Mouse (Mus musculus) neutrophil, adult 5-6 weeks (primary cell): Measurements from ENCODE around the gene Iqgap1. TPM values are rescaled to one million over a fixed set of nuclear protein-coding genes. Genes with fewer than 3 reads are reported as not detected.

Source experiments
- ATAC-seq: fragments of 151-379, 151-347 bp; 2 replicates; pipeline ENCODE4 v1.8.0; 2017; ENCODE audit warnings: mild to moderate bottlenecking, moderate TSS enrichment; ENCODE audit not compliant: insufficient number of reproducible peaks, poor library complexity, low FRiP score, severe bottlenecking; ENCODE audit errors: extremely low read depth
- total RNA-seq: library from RNA; stranded (forward); fragments of 200-1000 nt; gene quantifications from 2 replicates; pipeline ENCODE4 v1.2.3, GENCODE M21; 2017

The Iqgap1 gene
- total RNA-seq, 1 experiment from 2014 or later, result 768 TPM

- no peak for ATAC-seq
Measured at GRCm38 (mm10) chr7:80745250-80745649, 80.5 kb downstream of the Iqgap1 start.

DNA sequence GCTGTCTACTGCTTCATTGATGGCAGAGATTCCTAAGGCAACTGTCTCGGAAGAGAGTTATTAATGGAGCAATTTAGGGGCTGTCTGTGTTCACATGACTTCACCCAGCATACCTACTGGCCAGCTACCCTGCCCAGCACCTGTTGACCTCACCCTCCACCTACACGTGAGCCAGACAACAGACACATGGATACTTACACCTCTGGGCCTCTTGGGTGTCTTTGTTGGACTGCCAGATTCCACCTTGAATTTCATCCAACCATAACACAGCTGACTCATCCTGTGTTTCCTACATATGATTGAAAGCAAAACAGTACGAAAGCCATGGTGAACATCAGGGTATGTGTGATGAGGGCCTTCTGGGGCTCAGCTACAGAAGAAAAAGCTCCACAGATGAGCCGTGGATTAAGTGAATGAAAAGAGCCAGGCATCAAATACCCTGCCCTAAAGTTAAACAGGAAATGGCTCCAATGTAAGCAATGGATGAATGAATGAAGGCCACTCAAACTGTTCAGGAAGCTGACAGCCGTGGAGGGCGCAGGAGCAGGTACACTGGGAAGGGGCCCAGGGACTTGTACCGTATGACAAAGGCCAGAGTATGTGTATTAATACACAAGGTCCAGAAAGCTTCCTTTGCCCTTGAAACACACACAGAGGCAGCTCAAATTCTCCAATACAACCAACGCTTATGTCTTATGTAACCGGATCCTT is 81.7 kb downstream of the Iqgap1 start:
- no peak for ATAC-seq

- no peak for ATAC-seq
Measured at GRCm38 (mm10) chr7:80742671-80743070, 83.1 kb downstream of the Iqgap1 start.

DNA sequence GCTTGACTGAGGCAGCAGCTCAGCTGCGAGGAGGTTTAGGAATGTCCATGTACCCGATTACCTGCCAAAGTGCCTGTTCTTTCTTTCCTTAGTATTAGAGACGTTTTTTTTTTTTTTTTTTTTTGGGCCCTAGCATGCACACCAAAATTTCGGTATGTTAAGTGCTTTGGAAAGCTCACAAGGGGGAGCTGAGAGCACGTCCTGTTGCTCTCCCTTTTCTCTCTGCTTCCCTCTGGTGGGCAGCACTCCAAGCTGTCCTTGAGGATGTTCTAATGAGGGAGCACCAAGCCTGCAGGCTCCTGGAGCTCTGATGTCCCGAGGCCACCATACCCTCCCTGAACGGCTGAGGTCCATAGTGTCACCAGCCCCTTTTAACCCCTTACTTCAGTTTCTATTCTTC is 84.8 kb downstream of the Iqgap1 start:
- no peak for ATAC-seq

GRCm38 (mm10) chr7:80736199-80736598 is 89.6 kb downstream of the Iqgap1 start:
- no peak for ATAC-seq

DNA sequence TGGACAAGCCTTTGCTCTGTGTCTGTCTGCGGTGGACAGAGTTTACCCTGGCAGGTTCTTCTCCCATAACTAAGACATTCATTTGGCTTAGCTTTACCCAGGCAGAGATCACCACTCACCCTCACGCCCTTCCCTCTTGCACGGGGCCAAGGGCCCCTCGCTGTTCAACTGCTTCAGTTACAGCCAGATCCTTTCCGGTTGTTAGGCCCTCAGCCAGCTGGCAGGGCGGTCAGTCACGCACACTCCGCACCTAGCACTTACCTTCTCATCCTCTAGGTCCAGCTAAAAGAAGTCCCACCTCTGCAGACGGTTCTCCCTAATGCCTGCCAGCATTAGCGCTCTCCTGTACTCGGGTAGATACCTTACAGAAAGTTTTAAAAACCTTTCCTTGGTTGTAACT is 92.8 kb downstream of the Iqgap1 start:
- ATAC-seq, result no peak

GRCm38 (mm10) chr7:80729662-80730061 is 96.1 kb downstream of the Iqgap1 start:
- ATAC-seq, result peak; percentile 57

DNA sequence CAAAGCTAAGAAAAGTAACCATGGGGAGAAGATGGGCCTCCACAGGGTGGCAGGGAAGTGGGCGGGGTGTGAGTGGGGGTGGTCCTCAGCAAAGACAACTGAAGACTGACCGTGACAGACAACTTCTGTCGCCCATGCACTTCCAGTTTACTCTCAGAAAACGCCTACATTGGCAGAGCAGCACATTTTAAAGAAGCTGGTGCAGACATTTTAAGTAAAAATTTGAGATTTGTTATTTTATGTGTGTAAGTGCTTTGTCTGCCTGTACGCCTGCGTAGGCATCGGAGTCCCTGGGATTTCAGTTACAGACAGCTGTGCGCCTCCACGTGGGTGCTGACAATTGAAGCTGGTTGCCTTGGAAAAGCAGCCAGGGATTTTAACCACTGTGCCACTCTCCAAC is 104.7 kb downstream of the Iqgap1 start:
- no peak for ATAC-seq

DNA sequence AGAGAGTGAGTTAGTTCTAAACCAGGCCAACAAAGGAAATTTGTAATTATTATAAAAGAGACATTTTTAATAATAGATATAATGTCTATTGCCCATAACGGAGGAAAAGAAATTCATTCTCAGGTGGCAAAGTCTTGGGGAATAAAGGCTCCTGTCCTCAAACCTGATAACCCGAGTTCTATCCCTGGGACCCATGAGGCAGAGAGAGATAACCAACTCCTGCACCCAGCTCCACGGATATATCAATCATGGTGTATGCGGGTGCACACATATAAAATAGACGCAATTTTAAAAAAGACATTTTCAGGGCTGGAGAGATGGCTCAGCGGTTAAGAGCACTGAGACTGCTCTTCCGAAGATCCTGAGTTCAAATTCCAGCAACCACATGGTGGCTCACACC is 106.2 kb downstream of the Iqgap1 start:
- ATAC-seq, result no peak

GRCm38 (mm10) chr7:80719038-80719437 is 106.7 kb downstream of the Iqgap1 start:
- ATAC-seq, result no peak

GRCm38 (mm10) chr7:80718471-80718870 is 107.3 kb downstream of the Iqgap1 start:
- ATAC-seq, result no peak

DNA sequence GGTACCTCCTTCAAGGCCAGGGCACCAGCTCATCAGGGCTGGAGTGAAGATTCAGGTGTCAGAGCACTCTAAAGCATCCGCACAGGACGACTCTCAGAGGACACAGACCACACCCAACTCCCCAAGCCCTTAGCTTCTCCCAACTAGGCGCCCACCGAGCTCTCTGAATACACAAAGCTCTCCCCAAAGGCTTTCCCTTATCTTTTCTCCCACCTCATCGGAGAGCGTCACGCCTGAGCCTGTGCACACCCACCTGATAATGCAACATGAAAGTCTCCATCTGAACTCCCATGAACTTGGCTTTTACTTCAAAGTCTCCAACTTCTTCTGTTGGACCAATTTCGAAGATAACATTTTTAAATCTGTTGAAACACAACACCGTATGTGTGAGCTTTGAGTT is 109.0 kb downstream of the Iqgap1 start:
- no peak for ATAC-seq

GRCm38 (mm10) chr7:80715306-80715705 is 110.5 kb downstream of the Iqgap1 start:
- peak; percentile 70 for ATAC-seq

DNA sequence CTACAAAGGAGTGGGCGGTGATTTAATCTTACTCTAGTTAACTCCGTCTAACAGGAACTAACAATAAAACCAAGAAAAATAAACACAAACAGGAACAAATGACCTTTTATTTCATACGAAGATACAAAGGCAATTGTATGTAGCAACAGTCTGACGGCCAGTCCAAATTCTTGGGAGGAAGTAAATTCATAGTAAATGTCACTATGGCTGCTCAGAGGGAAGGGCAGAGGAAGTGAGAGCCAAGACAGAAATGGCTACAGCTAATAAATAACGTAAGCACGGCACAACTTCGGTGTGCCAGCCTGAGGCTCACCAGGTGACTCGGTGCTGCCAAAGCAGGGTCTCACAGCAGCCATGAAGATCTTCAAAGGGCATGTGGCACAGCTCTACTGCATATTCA is 114.3 kb downstream of the Iqgap1 start:
- no peak for ATAC-seq

GRCm38 (mm10) chr7:80710333-80710732 is 115.4 kb downstream of the Iqgap1 start:
- ATAC-seq, result no peak

DNA sequence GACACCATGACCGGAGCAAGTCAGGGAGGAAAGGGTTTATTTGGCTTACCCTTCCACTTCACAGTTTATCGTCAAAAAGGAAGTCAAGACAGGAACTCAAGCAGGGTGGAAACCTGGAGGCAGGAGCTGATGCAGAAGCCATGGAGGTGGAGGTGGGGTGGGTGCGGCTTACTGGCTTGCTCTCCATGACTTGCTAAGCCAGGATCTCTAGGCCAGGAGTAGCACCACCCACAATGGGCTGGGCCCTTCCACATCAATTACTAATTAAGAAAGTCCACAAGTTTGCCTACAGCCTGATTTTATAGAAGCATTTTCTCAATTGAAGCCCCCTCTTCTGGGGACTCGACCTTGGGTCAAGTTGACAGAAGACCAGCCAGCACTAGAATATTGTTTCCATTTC is 121.7 kb downstream of the Iqgap1 start:
- ATAC-seq, result no peak

DNA sequence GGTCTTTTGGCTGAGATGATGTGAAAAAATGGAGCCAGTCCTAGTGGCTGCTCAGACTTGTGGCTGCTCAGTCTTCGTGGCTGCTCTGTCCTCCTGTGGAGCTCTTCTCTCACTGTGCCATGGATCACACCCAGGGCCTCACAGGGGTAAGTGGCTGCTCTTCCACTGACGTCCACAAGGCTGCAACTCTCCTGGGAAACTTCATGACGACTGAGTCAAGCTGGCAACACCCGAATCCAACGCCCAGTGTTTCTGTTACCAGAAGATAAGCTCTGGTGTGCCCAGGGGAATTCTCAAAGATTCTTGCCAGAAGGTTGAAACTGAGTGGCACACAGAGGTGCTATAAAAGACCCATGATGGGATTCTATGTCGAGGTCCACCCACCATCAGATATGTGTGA is 123.3 kb downstream of the Iqgap1 start:
- no peak for ATAC-seq

- ATAC-seq, result no peak
Measured at GRCm38 (mm10) chr7:80699709-80700108, 126.1 kb downstream of the Iqgap1 start.

- ATAC-seq, result no peak
Measured at GRCm38 (mm10) chr7:80698940-80699339, 126.8 kb downstream of the Iqgap1 start.

DNA sequence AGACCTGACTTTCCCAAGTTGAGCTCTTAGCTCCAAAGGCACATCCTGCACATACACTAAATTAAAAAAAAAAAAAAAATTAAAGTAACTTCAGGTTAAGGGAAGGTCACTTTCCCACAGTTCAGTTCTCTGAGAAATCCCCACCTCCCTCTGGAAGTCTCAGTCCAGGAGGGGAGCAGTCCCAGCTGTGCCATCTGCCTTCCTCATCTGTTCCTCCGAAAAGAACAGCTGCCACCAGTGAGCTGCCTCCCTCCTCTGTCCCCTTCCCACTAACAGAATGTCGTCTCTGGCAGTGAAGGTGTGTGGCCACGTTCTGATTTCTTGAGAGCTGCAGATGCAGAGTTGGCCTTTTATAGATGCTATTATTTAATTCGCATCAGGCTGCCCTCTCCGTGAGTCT is 127.9 kb downstream of the Iqgap1 start:
- ATAC-seq, result no peak

GRCm38 (mm10) chr7:80696903-80697302 is 128.9 kb downstream of the Iqgap1 start:
- ATAC-seq, result no peak
